Mouse (Mus musculus) G1E (cell line): Measurements from ENCODE around the gene Fbn1. TPM values are rescaled to one million over a fixed set of nuclear protein-coding genes. Genes with fewer than 3 reads are reported as not detected.

Source experiments
- ATAC-seq: 2 replicates; pipeline ENCODE4 v1.8.0; 2016; ENCODE audit warnings: mild to moderate bottlenecking; ENCODE audit not compliant: insufficient number of reproducible peaks, poor library complexity, low FRiP score, severe bottlenecking; ENCODE audit errors: extremely low read depth
- DNase-seq: peaks from one replicate; pipeline ENCODE4 v3.0.0; 2012; ENCODE audit warnings: low spot score
- H3K27me3 ChIP-seq: 2 replicates; pipeline ENCODE4 v1.6.1; 2012; ENCODE audit warnings: mild to moderate bottlenecking, low read length, inconsistent platforms; ENCODE audit not compliant: insufficient read depth
- H3K36me3 ChIP-seq: replicated peaks from 2 replicates; pipeline ENCODE3; 2012; ENCODE audit warnings: mild to moderate bottlenecking, inconsistent platforms
- H3K4me1 ChIP-seq: 2 replicates; pipeline ENCODE4 v1.6.1; 2012; ENCODE audit warnings: low read depth, low read length, inconsistent platforms, mixed read lengths; ENCODE audit not compliant: insufficient read depth
- H3K4me3 ChIP-seq: 2 replicates; pipeline ENCODE4 v1.5.1; 2012; ENCODE audit warnings: low read depth, mild to moderate bottlenecking, inconsistent platforms, low read length, moderate library complexity, mixed read lengths
- H3K9me3 ChIP-seq: replicated peaks from 2 replicates; pipeline ENCODE4 v1.6.1; 2012; ENCODE audit warnings: inconsistent platforms
- CTCF ChIP-seq: IDR thresholded peaks from 2 replicates; pipeline ENCODE4 v1.5.1; 2012; ENCODE audit warnings: low read depth, low read length, inconsistent platforms, mixed read lengths
- GATA1 ChIP-seq: IDR thresholded peaks from 2 replicates; pipeline ENCODE4 v1.6.1; 2012; ENCODE audit warnings: borderline replicate concordance, low read length, inconsistent platforms, mixed read lengths
- GATA2 ChIP-seq: IDR thresholded peaks from 2 replicates; pipeline ENCODE4 v1.6.1; 2012; ENCODE audit warnings: low read depth, low read length, inconsistent platforms, borderline replicate concordance
- POLR2AphosphoS5 ChIP-seq: IDR thresholded peaks from 2 replicates; pipeline ENCODE4 v1.6.1; 2012; ENCODE audit warnings: low read depth, low read length, inconsistent platforms; ENCODE audit not compliant: insufficient replicate concordance
- TAL1 ChIP-seq: conservative IDR thresholded peaks from 2 replicates; pipeline ENCODE4 v1.6.1; 2012; ENCODE audit warnings: low read depth, low read length, inconsistent platforms, mixed read lengths
- polyA plus RNA-seq: library from polyadenylated mRNA; stranded (reverse); fragments of >175 nt; gene quantifications from 2 replicates; pipeline ENCODE4 v1.2.3, GENCODE M21; 2012
- total RNA-seq, 2 experiments: library from RNA; stranded (forward) in 1 of 2; stranded (reverse) in 1 of 2; fragments of 200-1000 nt in 1 of 2; fragments of >200 nt in 1 of 2; fragmentation: Nextera tagmentation in 1 of 2; gene quantifications; 2 replicates each; pipeline ENCODE4 v1.2.3; 2014 to 2017

The Fbn1 gene
- total and polyA plus RNA-seq, 3 experiments, result 0.05 TPM; not detected in 2

DNA sequence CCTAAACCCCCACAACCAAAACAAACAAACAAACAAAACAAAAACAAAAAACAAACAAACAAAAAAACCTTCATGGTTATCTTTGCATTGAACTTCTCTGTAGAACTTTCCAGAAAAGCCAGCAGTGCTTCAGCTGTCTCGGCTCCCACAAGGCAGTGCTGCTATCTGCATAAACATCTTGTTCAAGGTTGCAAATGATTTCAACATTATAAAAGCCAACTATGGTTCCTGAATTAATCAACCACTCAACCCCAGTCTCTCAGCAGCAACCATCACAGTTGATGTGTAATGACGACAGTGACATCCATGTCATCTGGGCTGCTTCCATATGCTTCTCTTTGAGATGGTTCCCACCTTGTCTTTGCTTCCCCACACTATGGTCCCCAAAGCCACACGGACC, 31.8 kb upstream of the Fbn1 start:
- ATAC-seq, result no peak
- Histone ChIP-seq H3K9me3 (no peaks in the 10 kb centered on the region), H3K36me3 (no peaks in the 10 kb centered on the region)

DNA sequence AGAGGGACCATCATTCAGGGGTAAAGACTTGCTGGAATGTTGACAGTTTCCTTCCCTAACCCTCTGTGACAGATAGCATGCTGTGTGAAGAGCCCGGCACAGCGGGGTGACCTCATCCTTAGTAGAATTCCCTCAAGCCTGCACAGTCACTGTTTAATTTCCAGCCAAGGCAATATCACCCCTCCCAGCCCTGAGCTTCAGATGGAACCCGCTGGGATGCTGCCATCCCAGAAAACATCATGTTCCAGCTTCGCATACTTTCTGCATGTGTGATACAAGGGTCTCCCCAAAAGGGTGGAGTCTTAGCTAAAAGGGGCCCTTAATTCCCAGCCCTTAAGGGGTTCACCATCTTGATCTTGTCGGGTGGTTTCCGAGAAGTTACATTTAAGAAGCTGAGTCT, 22.9 kb upstream of the Fbn1 start:
- H3K4me3 ChIP-seq, result no peak overlapping the region
- no peak for DNase-seq
- ATAC-seq, result no peak
- no peaks in the 10 kb centered on the region for H3K9me3 ChIP-seq
- no peak for TF ChIP-seq TAL1
- no peak for TF ChIP-seq GATA1
- no peak for TF ChIP-seq CTCF
- no peak for TF ChIP-seq POLR2AphosphoS5
- TF ChIP-seq GATA2, result no peak
- no peaks in the 10 kb centered on the region for H3K36me3 ChIP-seq
- peaks cover 6% of the 10 kb centered on the region for H3K4me1 ChIP-seq
- H3K27me3 ChIP-seq, result peaks cover 32% of the 10 kb centered on the region

More for the DNA sequence above, 31.8 kb upstream of the Fbn1 start:
- no peak for DNase-seq
- Histone ChIP-seq H3K27me3 (peaks cover 21% of the 10 kb centered on the region), H3K4me1 (no peaks in the 10 kb centered on the region), H3K4me3 (no peak overlapping the region)
- TF ChIP-seq POLR2AphosphoS5, result no peak
- TF ChIP-seq GATA2, result no peak
- TF ChIP-seq GATA1, result no peak
- TF ChIP-seq TAL1, result no peak
- no peak for TF ChIP-seq CTCF

- Histone ChIP-seq H3K4me1 (peaks cover 6% of the 10 kb centered on the region), H3K36me3 (no peaks in the 10 kb centered on the region), H3K4me3 (no peak overlapping the region), H3K9me3 (no peaks in the 10 kb centered on the region), H3K27me3 (peaks cover 19% of the 10 kb centered on the region)
- TF ChIP-seq TAL1, result no peak
- TF ChIP-seq GATA1, result no peak
- no peak for TF ChIP-seq CTCF
- no peak for TF ChIP-seq GATA2
- no peak for TF ChIP-seq POLR2AphosphoS5
- DNase-seq, result no peak
- ATAC-seq, result no peak
Measured at GRCm38 (mm10) chr2:125526566-125526965, 18.8 kb upstream of the Fbn1 start.

DNA sequence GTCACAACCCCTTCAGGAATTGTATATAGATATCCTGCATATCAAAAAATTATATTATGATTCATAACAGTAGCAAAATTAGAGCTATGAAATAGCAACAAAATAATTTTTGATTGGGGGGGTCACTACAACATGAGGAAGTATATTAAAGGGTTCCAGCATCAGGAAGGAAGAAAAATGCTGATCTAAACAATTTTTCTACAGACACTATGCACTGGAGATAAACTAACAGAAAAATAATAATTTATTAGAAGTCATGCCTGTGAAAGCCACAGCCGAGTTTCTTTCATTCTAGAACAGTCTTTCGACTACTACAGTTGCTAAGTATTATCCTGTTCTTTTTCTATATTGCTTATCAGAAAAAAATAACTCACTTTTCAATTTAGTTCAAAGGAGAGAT, 17.7 kb upstream of the Fbn1 start:
- Histone ChIP-seq H3K9me3 (0 out of 2 replicates have a peak, but pooled peaks cover 2% of the 10 kb centered on the region), H3K4me1 (peaks cover 6% of the 10 kb centered on the region), H3K4me3 (no peak overlapping the region), H3K27me3 (peaks cover 17% of the 10 kb centered on the region; the same call in 1 of the 2 replicates), H3K36me3 (no peaks in the 10 kb centered on the region)
- no peak for ATAC-seq
- TF ChIP-seq POLR2AphosphoS5 (no peak), GATA2 (no peak), GATA1 (no peak), TAL1 (no peak), CTCF (no peak)
- DNase-seq, result no peak

DNA sequence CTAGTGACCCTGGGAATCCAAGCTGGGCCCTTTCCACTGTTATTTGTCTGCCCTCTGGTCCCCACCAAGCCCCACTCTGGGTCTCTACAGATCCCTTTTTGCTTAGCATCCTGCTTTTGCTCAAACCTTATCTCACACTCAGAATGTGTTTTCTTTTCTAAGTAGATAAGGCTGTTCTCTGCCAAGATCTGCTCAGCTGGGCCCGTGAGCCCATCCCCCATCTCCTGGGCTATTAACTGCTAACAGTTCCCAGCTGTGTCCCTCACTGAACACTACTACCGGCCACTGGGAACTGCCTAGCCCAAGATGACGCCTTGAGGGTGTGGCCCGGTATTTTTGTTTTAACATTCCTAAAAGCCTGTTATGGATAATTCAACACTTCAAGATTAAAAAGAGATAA, 8.8 kb upstream of the Fbn1 start:
- peak; percentile 63 for TF ChIP-seq TAL1
- no peak for TF ChIP-seq GATA2
- Histone ChIP-seq H3K9me3 (0 out of 2 replicates have a peak, but pooled peaks cover 2% of the 10 kb centered on the region), H3K4me1 (peaks cover 40% of the 10 kb centered on the region), H3K4me3 (no peak overlapping the region; the same call in 1 of the 2 replicates), H3K36me3 (no peaks in the 10 kb centered on the region), H3K27me3 (peaks cover 4% of the 10 kb centered on the region; the same call in 1 of the 2 replicates)
- ATAC-seq, result peak; percentile 84
- DNase-seq, result peak; percentile 62

- H3K4me1 ChIP-seq, result peaks cover 42% of the 10 kb centered on the region
- peaks cover 10% of the 10 kb centered on the region for H3K27me3 ChIP-seq
- peak; percentile 76 for ATAC-seq
- H3K36me3 ChIP-seq, result no peaks in the 10 kb centered on the region
- peak; percentile 63 for DNase-seq
- TF ChIP-seq GATA1, result no peak
- no peak for TF ChIP-seq CTCF
- no peak for TF ChIP-seq POLR2AphosphoS5
- no peak for TF ChIP-seq GATA2
- peak; percentile 74 for TF ChIP-seq TAL1
- no peaks in the 10 kb centered on the region for H3K9me3 ChIP-seq
- H3K4me3 ChIP-seq, result peak overlapping the region; percentile 51; the same call in 1 of the 2 replicates
Measured at GRCm38 (mm10) chr2:125515291-125516057, 7.7 kb upstream of the Fbn1 start.
